Mouse (Mus musculus) megakaryocyte-erythroid progenitor cell, adult 5-6 weeks (primary cell): ENCODE results near the gene Epha7. TPM values are rescaled to one million over a fixed set of nuclear protein-coding genes. Genes with fewer than 3 reads are reported as not detected.

Experiments
- ATAC-seq: replicated peaks from 2 replicates; pipeline ENCODE4 v1.8.0; 2016; ENCODE audit warnings: mild to moderate bottlenecking, inconsistent platforms; ENCODE audit not compliant: severe bottlenecking, poor library complexity, low FRiP score, low TSS enrichment
- total RNA-seq, 2 experiments: library from RNA; stranded (forward) in 1 of 2; stranded (reverse) in 1 of 2; fragments of 200-1000, 215-1000 nt in 1 of 2; fragments of >200 nt in 1 of 2; fragmentation: Nextera tagmentation in 1 of 2; gene quantifications; 2 replicates each; pipeline ENCODE4 v1.2.3; 2014 to 2017

Epha7 gene
- total RNA-seq, 2 experiments from 2014 or later: 2.3 to 2.8 TPM

DNA sequence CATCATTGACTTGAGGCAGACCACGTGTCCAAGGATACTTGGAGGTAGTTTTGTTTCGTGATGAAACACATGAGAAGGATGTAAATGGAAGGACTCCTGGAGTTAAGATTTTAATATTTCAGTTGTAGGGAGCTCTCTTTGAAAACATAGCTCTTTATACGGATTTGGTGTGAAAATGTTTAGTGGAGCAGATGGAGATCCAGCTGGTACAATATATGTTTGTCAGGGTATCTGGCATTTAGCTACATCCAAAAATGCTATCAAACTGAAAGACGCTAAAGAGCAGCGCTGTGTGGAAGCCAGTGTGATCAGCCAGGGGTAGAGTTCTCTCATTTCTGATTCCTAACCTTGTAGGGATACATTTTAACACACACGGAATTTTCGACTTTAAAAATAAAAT lies 82.5 kb downstream of the Epha7 start:
- no peak for ATAC-seq

- no peak for ATAC-seq
These were observed 86.4 kb downstream of the Epha7 start for GRCm38 (mm10) chr4:28899373-28899772.

DNA sequence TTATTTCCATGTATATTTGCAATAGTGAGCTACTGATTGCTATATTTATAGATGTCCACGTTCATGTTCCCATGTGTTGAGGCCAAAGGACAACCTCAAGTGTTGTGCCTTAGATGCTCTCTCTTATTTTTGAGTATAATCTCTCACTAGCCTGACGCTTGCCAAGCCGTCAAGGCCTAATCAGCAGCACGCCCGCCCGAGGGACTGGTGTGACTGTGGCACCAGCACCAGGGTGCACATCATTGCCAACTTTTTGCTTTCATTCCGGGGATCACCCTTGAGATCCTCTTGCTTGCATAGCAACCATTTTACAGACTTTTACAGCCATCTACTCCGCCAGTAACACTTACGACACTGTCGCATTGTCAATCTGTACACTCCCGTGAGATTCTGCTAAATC lies 86.9 kb downstream of the Epha7 start:
- ATAC-seq: no peak

DNA sequence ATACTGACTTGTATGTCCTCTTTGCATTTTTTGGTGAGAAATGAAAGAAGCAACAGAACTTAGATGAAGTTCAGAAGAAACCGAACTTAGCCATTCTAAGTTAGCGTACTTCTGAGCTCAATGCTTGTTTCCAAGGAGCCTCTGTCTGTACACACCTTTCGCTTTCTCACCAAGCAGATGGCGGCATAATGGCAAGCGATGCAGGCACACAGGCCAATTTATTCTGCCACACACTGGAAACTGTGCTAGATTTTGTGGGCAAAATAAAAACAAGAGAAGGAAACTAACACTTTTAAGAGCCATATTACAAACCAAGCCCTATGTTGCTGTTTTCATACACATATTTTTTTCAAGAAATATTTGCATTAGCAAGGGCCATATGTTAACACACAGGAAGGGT lies 88.6 kb downstream of the Epha7 start:
- ATAC-seq: no peak

- no peak for ATAC-seq
These were observed 89.2 kb downstream of the Epha7 start for GRCm38 (mm10) chr4:28902004-28902704.

- ATAC-seq: no peak
These were observed 94.1 kb downstream of the Epha7 start for GRCm38 (mm10) chr4:28906985-28907384.

- ATAC-seq: no peak
These were observed 97.2 kb downstream of the Epha7 start for GRCm38 (mm10) chr4:28910127-28910526.

DNA sequence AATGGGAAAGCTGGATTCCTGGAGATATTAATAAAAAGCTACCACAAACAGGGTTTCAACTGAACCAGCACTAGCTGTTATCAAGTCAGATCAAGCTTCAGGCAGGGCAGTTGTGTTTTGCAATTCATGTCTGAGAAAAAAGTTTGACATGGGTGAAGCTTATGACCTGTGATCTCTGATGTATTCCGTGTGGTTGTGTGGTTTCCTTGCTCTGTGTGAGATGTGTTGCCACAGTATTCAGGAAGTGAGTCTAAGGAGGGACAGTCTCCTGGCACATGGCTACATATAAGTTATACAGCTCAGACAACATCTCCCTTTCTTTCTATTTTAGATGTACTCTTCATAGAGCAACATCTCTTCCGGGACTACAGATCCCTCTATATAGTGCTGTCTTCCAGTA lies 99.1 kb downstream of the Epha7 start:
- 0 out of 2 replicates have a peak, but pooled peaks have one; percentile 50 for ATAC-seq

- no peak for ATAC-seq
These were observed 100.7 kb downstream of the Epha7 start for GRCm38 (mm10) chr4:28913613-28914012.

GRCm38 (mm10) chr4:28920645-28921044 lies 107.7 kb downstream of the Epha7 start:
- no peak for ATAC-seq

DNA sequence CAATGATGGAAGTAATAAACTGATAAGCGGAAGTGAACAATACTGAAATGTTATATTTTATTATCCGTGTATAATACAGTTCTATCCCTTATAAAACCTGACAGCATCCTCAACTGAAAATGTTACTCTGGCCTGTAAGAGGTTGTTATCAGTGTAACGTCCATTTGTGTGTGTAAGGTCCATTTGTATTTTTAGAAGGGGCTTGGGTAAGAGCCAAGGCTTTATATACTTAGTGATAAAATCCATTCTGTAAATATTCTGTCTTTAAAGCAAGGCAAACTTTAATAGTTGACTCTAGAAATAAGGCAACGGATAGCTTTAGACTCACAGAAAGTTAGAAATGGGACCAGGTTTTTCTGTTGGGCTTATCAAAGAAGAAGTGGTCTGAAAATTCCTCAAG lies 113.1 kb downstream of the Epha7 start:
- no peak for ATAC-seq

DNA sequence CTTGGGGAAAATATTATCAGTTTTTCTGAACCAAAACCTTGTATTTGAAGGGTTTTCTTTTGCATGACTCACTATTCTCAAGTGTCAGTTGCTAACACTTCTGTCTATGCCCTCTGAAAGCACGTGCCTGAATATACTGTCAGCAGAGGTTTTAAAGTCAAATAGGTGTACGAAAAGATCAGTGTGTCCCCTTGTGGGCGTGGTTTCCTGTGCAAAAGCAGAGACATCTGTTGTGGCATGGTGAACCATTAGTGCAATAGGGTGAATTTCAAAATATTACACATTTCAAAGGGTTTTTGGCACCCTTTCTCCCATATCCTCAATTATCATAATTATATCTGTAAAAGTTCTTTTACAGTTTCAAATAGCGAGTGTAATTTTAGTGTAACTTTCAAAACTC lies 120.5 kb downstream of the Epha7 start:
- no peak for ATAC-seq

DNA sequence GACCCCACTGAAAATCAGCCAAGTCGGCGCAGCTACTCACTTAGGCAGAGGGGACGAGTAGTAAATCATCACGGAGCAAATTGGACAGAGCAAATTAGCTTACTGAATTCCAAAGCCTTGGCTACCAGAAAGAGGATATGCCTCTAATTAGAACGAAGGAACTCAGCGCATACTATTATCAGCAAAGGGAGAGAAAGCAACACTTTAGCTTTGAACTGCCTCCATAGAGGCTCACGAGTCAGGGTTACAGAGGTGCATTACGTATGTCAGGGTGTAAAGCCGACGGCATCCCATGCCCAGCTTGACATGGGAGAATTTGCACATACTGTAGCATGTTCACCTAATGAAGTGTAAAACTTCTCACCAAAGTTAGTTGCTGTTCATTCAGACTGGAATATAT lies 121.9 kb downstream of the Epha7 start:
- no peak for ATAC-seq

GRCm38 (mm10) chr4:28935567-28935966 lies 122.6 kb downstream of the Epha7 start:
- ATAC-seq: no peak

DNA sequence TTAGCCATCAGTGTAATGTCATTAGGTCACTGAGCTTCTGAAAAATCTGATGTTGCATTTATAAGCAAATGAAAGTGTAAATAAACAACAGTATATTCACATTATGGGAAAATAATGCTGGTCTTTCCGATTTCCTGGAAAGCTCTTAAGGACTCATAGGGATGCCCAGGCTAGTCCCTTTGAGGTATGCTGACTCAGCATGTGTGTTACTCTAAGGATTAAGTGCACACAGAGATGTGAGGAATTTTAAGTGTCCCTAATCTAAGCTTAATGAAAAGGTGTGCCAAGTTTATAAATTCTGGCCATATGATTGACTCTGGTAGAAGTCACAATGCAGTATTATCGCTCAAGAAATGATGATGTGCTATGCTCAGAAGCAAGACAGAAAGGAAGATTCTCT lies 127.8 kb downstream of the Epha7 start:
- no peak for ATAC-seq

- no peak for ATAC-seq
These were observed 131.3 kb downstream of the Epha7 start for GRCm38 (mm10) chr4:28944237-28944636.

DNA sequence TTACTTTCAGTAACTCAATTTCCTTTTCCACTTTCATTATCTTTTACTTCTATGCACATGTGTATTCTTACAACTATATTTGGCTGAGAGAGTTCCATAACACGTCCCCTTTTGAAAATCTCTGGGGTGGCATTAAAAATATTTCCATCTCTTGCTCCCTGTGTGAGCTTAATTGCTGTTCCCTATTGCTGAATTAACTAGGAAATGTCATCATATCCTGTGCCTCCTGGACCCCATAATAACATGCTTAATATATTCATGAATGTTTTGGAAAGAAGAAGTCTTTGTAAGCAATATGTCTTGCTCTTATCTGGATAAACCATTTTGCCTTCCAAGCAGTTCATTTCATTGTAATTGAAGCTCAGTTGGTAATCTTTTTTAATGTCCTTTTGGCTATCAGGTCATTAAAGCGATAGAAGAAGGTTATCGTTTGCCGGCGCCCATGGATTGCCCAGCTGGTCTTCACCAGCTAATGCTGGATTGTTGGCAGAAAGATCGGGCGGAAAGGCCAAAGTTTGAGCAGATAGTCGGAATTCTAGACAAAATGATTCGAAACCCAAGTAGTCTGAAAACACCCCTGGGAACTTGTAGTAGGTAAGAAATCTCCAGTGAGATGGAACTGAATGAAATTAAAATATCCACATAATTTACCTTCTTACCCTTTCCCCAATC lies 148.1 kb downstream of the Epha7 start:
- no peak for ATAC-seq

DNA sequence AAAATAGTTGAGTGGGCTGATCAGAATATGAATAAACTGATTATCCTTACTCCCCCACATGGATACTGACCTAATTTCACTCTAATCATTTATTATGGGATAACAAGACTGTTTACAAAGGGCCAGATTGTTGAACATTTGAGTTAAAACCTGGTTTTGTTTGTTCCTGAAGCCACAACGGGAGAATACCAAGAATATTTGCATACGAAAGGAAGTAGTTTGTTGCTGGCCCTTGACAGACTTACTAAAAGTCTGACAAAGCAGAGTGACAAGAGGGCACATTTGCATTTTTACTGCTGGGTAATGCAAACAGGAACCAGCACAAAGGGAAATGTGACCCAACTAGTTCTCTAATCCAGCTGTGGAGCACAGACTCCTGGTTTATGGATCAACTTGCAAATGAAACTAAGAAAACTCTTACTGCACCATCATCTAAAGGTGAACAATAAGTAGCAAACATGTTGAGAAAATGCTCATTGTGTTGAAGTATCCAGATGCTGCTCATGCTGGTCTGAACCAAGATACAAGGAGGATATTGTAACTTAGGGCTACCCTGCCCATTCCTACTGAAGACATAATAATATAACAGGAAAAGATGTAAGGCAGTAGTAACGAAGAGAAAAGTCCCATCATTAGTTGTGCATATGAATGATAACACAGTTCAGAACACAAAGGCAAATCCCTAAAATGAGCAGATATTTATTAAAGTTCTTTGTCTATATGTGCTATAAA lies 154.8 kb downstream of the Epha7 start:
- no peak for ATAC-seq

GRCm38 (mm10) chr4:28998462-28999286 lies 185.7 kb downstream of the Epha7 start:
- ATAC-seq: no peak

DNA sequence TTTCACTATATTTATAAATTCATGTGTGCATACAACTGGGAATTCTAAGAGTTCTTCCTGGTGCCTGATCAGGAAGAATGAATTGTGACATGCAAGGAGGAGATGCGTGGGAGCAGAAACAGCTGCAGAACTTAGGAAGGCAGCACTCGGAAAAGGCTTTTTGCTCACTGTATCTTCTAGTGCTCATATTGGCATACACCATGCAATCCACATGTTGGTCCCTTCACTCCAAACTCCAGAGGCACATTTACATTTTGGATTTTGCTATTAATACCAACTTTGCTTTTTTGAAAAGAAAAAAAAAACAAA lies 186.3 kb downstream of the Epha7 start:
- no peak for ATAC-seq
